Mouse (Mus musculus): Measurements from ENCODE around the gene Rnf144a.

Gene Rnf144a

DNA sequence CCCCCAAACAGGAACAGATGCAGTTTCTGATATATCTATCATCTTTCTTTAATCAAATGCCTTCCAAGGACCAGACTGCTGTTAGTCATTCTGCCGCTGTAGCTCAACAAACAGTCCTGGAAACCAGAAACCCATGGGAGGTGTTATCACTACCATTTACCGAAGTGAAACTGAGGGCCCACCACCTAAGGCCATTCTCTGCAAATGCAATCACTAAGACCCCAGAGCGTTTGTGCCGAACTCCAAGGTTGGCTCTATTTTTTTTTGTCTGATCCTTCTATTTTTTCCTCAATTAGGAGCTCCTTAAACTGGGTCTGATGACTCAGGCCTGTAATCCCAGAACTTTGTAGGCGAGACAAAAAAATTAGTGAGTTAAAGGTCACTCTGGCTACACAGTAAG lies 85.3 kb downstream of the Rnf144a start:
- DNase-seq (ENCODE audit: low read depth in 2 of 2, low spot score in 2 of 2), result no peak

GRCm38 (mm10) chr12:26329031-26329675 lies 85.9 kb downstream of the Rnf144a start:
- DNase-seq (ENCODE audit: low read depth in 2 of 2, low spot score in 2 of 2), result no peak

GRCm38 (mm10) chr12:26323783-26324364 lies 91.2 kb downstream of the Rnf144a start:
- DNase-seq (ENCODE audit: low read depth in 2 of 2, low spot score in 2 of 2), result no peak

- DNase-seq (ENCODE audit: low read depth in 2 of 2, low spot score in 2 of 2), result no peak
Observed at GRCm38 (mm10) chr12:26316261-26316660, 98.8 kb downstream of the Rnf144a start.

DNA sequence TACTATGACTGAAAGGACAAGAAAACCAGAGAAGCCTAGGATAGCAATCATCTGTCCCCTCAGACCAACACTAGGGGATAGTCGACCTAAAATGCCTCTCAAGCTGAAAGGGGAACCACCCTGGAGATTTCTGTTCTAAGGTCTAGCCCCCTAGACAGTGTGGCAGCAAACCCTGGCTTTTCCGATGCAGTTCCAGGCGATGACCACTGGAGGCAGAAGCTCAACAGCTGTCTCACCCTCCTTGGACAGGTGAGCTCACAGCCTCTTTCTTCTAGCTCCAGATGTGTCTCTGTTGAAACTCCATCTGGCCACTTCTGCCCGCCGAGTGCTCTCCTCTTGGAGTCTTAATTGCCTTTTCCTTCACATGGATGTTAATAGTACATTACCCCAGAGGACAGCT lies 100.1 kb downstream of the Rnf144a start:
- peak; percentile 43 to 54 for DNase-seq (ENCODE audit: low read depth in 2 of 2, low spot score in 2 of 2)

- DNase-seq (ENCODE audit: low read depth in 2 of 2, low spot score in 2 of 2), result peak; percentile 25 to 54
Observed at GRCm38 (mm10) chr12:26311548-26311947, 103.5 kb downstream of the Rnf144a start.

GRCm38 (mm10) chr12:26310247-26310646 lies 104.8 kb downstream of the Rnf144a start:
- DNase-seq (ENCODE audit: low read depth in 2 of 2, low spot score in 2 of 2), result no peak

- no peak for DNase-seq (ENCODE audit: low read depth in 2 of 2, low spot score in 2 of 2)
Observed at GRCm38 (mm10) chr12:26302886-26303285, 112.2 kb downstream of the Rnf144a start.

- DNase-seq (ENCODE audit: low read depth in 2 of 2, low spot score in 2 of 2), result no peak
Observed at GRCm38 (mm10) chr12:26299515-26300090, 115.5 kb downstream of the Rnf144a start.

GRCm38 (mm10) chr12:26295995-26296394 lies 119.1 kb downstream of the Rnf144a start:
- peak; percentile 15 to 35 for DNase-seq (ENCODE audit: low read depth in 2 of 2, low spot score in 2 of 2)

GRCm38 (mm10) chr12:26289200-26289599 lies 125.9 kb downstream of the Rnf144a start:
- no peak for DNase-seq (ENCODE audit: low read depth in 2 of 2, low spot score in 2 of 2)

DNA sequence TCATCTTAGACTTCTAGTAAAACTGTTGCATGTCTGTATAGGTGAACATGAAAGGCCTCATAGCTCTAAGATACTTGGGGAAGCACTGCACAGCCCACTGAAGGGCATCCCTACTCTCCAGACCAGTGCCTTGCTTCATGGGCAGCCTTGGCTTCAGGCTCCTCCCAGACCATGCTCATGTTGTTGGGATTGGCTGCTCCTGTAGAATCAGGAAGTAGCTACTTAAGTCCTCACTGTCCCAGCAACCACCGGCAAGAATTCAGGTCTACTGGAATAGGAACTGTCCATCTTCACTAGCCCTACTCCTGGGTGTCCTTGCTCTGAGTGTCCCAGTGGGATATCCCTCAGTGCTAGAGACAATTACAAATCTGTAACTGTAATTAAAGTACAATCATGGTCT lies 126.7 kb downstream of the Rnf144a start:
- no peak for DNase-seq (ENCODE audit: low read depth in 2 of 2, low spot score in 2 of 2)

- DNase-seq (ENCODE audit: low read depth in 2 of 2, low spot score in 2 of 2), result no peak
Observed at GRCm38 (mm10) chr12:26285939-26286338, 129.1 kb downstream of the Rnf144a start.

- DNase-seq (ENCODE audit: low read depth in 2 of 2, low spot score in 2 of 2), result no peak
Observed at GRCm38 (mm10) chr12:26285460-26285859, 129.6 kb downstream of the Rnf144a start.

- no peak for DNase-seq (ENCODE audit: low read depth in 2 of 2, low spot score in 2 of 2)
Observed at GRCm38 (mm10) chr12:26280719-26281480, 134.2 kb downstream of the Rnf144a start.

DNA sequence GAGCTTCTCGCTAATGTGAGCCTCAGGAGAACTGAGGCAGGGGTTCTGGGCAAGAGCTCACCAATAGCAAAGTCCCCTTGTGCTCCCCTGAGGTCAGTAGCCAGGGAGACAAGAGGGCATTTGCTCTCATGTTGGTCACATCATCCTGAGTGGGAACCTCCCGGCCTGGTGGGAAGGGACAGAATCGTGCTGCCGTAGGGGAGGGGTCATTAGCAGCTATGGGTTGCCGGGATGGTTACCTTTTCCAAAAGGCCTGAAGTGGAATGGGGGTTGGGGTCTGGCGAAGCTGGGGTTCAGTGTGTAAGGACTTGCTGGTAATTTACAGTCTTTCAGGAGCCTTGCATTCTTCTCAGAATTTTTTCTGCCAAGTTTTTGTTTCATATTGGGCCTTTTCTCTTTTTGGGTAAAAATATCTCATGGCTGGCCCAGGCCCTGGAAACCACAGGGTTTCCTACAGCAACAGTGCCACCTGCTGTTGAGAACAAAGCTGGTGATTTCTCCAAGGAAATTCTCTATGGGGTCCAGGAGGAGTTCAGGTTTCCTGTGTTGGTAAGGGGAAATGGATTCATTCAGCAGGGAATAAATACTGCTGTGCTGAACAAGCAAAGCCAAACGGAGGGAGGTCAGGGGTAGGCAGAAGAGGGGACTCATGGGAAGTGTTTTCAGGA lies 137.9 kb downstream of the Rnf144a start:
- peak; percentile 3 to 15 for DNase-seq (ENCODE audit: low read depth in 2 of 2, low spot score in 2 of 2)

GRCm38 (mm10) chr12:26276556-26276955 lies 138.5 kb downstream of the Rnf144a start:
- no peak for DNase-seq (ENCODE audit: low read depth in 2 of 2, low spot score in 2 of 2)
